Mouse (Mus musculus) inflammation-experienced regulatory T-cells, adult 16 weeks (primary cell): ENCODE data around the gene Mlst8. TPM values are rescaled to one million over a fixed set of nuclear protein-coding genes. Genes with fewer than 3 reads are reported as not detected.

Experiments
- polyA plus RNA-seq: library from polyadenylated mRNA; unstranded; fragments of 100-300 nt; shearing (Covaris generic); gene quantifications from one replicate; pipeline ENCODE4 v1.2.1, GENCODE M21; 2017

Gene Mlst8
- 31.0 TPM for polyA plus RNA-seq

DNA sequence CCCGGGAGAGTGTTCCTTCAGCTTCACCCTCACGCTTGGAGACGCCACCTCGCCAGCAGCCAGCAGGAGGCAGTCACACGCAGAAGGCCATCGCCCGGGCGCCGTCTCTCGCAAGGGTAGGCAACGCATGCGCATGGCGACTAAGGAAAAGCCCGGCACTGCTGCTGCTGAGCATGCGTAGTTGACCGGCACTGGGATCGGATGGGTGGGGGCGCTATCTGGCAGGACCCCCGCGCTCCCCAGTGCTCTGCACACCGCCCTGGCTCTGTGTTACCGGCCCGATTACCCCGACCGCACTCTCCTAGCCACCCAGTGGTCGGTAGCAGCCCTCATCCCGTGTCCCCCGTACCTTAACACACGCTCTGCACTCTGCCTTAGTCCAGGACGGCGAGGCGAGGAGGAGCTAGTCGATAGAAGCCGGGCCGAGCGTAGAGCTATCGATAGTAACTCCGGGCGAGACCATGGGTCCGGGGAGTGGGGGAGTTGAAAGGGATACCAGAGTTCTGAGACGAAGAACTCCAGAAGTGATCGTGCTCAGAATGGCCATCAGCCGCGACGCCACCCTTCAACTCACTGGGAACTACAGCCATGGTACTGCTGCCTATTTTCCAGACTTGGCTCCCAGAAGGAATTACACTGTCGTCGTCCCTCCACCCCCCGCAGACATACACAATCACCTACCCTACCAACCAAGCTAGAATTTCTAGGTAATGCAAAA, at the start of gene Mlst8:
TSS of gene Mlst8 (minus strand) at position 416 of the 718 bp plus-strand sequence.

DNA sequence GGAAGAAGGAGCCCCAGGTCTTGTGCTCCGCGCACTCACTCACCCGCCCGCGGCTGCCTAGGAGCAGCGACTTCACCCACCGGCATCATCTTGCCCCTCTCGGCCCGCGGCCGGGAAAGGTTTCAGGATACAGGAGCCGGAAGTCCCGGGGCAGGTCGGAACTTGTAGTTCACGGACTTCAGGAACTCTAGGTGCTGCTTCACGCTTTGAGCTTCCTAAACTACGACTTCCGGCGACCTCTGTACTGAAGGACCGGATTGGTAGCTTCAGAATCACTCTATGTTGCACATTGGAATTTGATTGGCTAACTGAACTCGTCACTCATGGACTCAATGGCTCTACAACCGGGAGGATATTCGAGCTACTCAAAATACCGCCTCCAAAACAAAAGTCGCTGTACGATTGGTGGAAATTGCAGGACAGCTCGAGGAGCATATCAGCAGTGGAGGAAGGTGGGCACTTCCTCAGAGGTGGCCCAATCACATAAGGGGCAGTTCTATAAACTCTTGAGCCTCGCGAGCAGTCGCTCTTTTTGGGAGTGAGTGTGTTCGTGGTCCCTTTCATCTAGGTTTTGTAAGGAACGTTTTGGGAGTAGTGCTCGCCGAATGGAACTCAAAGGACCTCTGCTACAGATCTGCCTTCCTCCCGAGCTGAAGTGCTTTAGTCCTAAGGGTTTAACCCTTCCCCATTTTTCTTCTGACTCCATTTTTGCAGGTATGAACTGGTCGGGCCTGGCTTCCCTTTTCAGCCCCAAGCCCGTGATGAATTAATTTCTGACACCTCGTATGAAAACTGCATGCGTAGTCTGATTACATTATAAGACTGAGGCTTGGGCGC, 49.1 kb upstream of the Mlst8 start, which contains the start of gene Traf7:
TSS of gene Traf7 (minus strand) at position 216 of the 837 bp plus-strand sequence.

DNA sequence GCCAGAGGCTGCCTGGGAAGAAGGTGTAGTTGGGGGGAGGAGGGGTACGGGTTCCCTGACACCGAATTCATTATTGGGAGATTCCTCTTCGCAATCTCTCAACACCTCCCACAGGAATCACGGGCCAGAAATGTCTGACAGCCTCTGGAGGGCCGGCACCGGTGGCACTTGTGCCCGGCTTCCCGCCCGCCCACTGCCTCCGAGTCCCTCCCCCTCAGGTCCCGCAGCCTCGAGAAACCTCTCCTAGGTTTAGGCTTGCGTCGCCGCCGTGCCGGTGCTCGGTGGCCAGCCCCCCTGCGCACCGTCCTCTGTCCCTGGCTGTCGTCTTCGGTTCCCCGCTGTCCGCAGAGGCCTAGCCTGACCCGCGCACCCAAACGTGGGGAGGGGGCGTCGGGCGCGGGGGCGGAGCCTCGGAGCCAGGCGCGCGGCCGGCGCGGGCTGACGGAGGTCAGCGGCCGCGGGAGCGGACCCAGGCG, 9.3 kb upstream of the Mlst8 start, which contains the start of gene Caskin1:
TSS of gene Caskin1 (plus strand) at position 416 of the 476 bp plus-strand sequence.

DNA sequence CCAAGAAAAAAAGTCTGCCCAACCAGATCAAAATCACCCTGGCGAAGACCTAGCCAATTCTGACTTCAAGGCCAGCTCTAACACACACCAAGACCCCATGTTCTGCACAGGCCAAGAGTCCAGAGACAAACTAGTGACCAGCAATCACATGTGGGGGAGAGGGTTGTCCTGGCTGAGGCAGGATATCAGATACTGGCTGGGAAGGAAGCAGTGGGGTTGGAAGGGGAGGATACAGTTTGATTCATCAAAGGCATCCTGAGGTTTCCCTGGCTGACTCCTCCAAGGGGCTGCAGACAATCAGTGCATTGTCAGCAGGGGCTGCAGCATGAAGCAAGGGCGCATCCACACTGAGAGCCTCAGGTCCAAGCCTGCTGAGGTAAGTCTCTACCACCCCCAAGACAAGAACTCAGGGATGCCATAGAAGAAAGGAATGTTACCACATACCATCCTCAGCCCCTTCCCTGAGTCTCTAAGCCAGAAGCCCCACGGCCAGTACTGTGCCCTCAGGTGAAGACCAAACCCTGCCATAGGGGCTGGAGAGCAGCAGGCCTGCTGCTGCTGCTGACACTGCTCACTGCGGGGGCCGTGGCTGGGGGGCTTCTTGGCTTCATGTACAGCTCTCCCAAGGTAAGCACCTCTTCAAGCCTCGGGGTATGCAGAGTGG, 5.1 kb downstream of the Mlst8 start, which contains the start of gene Bricd5:
TSS of gene Bricd5 (plus strand) at position 273 of the 664 bp plus-strand sequence.

DNA sequence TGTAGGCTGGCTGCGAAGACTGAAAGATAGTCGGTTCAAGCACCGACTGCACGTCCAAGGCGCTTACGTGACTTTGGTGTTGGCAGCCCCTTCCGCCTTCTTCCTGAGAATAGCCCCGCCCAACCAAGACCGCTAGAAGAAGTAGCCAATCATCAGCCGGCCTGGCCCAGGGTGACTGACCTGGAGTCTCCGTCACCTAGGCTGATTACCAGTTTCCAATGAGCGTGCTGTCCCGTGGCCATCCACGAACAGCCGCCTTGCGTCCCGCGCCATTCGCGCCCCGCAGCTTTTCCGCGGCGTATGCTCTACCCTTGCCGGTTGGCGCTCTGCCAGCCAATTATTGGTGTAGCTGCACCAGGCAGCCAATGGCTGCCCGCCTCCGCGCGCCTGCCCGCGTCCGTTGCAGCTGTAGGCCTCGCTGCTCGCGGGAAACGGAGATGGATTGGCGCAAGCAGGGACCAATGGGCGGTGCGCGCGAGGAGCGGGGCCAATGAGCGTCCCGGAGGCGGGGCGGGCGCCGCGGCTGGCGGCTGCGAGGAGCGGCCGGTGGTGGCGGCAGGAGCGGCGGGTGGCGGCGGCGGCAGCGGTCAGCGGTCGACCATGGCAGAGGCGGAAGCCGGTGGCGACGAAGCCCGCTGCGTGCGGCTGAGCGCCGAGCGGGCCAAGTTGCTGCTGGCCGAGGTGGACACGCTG, 8.8 kb downstream of the Mlst8 start, which contains the start of the genes E4f1 and Pgp:
TSS of gene E4f1 (minus strand) at position 404 of the 693 bp plus-strand sequence.
TSS of gene Pgp (plus strand) at position 483 of the 693 bp plus-strand sequence.

DNA sequence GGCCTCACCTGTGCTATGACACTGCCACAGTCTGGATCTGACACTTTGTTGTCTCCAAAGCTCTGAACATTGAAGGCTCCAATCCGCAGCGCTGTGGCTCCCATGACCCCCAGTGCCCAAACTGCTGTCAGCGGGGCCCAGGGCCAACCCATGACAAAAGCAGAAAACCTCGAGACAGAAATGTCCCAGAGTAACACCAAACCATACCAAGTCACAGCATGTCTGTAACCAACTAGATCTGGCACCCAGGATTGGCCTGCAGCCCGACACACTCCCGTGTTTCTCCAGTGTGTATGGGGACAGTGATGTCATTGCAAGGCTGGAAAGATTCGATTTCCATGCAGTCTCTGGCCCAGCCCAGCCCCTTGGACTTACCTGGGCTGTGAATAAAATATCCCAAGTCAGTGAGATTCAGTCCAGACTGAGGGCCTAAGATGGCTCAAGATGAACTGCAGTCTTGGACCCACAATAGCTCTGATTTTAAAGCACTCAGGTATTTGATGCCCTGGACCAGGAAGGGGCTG, 36.2 kb downstream of the Mlst8 start, which contains the start of gene Dnase1l2:
TSS of gene Dnase1l2 (minus strand) at position 474 of the 524 bp plus-strand sequence.

DNA sequence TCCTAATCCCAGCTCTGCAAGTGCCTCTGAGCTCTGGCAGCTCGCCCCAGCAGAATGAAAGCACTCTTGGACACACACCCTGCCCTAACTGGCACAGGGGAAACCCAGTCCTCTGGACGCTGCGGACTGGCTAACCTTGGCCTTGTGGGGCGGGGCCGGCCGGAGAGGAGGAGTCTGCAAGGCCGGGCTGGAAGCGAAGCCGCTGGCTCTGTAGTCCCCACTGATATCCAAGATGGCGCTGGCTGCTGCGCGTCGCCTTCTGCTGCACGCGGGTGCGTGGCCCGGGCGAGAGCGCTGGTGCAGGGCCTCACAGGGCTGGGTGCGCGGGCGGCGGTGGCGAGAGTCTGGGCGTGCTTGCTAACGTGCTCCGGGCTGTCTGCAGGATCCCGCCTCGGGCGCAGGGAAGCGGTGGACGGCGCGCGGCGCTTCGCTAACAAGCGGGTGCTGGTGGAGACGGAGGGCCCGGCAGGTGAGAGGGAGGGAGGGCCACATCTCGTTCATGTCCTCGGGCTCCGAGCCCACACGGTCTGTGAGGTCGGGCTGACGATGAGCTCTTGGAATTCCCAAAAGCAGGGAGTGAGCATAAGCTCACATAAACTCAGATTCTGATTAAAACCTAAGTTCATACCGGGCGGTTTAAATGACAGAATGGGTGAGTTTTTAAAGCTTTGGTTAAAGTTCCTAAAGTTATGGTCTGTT, 52.3 kb downstream of the Mlst8 start, which contains the start of gene Eci1:
TSS of gene Eci1 (plus strand) at position 171 of the 699 bp plus-strand sequence.

Other genes with a start within 250 kb of the Mlst8 start
- gene Ccnf, start 227.6 kb downstream of the Mlst8 start, polyA plus RNA-seq = 5.1 TPM
- gene Abca17, start 128.0 kb downstream of the Mlst8 start, polyA plus RNA-seq = not detected
- gene Abca3, start 127.1 kb downstream of the Mlst8 start, polyA plus RNA-seq = 42.8 TPM
- 211 TPM for gene Rnps1, start 64.5 kb downstream of the Mlst8 start, polyA plus RNA-seq
- gene Eci1, start 52.4 kb downstream of the Mlst8 start, polyA plus RNA-seq = 95.3 TPM
- 6.8 TPM for gene Dnase1l2, start 36.0 kb downstream of the Mlst8 start, polyA plus RNA-seq
- gene E4f1, start 8.8 kb downstream of the Mlst8 start, polyA plus RNA-seq = 91.5 TPM
- gene Pgp, start 8.7 kb downstream of the Mlst8 start, polyA plus RNA-seq = 5.3 TPM
- gene Bricd5, start 5.2 kb downstream of the Mlst8 start, polyA plus RNA-seq = 0.41 TPM
- 0.09 TPM for gene Caskin1, start 9.5 kb upstream of the Mlst8 start, polyA plus RNA-seq
- gene Traf7, start 48.9 kb upstream of the Mlst8 start, polyA plus RNA-seq = 103 TPM
- gene Rab26, start 55.1 kb upstream of the Mlst8 start, polyA plus RNA-seq = 13.7 TPM
- 18.5 TPM for gene Pkd1, start 70.8 kb upstream of the Mlst8 start, polyA plus RNA-seq
- 55.0 TPM for gene Tsc2, start 153.6 kb upstream of the Mlst8 start, polyA plus RNA-seq
- gene Nthl1, start 153.6 kb upstream of the Mlst8 start, polyA plus RNA-seq = 7.6 TPM
- gene Slc9a3r2, start 171.2 kb upstream of the Mlst8 start, polyA plus RNA-seq = not detected
- not detected for gene Npw, start 179.4 kb upstream of the Mlst8 start, polyA plus RNA-seq
- 3.2 TPM for gene Zfp598, start 190.6 kb upstream of the Mlst8 start, polyA plus RNA-seq
- 0.68 TPM for gene Syngr3, start 210.9 kb upstream of the Mlst8 start, polyA plus RNA-seq
- 12.2 TPM for gene Gfer, start 217.1 kb upstream of the Mlst8 start, polyA plus RNA-seq
- 3.8 TPM for gene Noxo1, start 217.2 kb upstream of the Mlst8 start, polyA plus RNA-seq
- gene Tbl3, start 228.6 kb upstream of the Mlst8 start, polyA plus RNA-seq = 67.3 TPM
- gene Rnf151, start 239.0 kb upstream of the Mlst8 start, polyA plus RNA-seq = not detected
- 723 TPM for gene Rps2, start 239.0 kb upstream of the Mlst8 start, polyA plus RNA-seq
- 245 TPM for gene Ndufb10, start 245.4 kb upstream of the Mlst8 start, polyA plus RNA-seq
- not detected for gene Rpl3l, start 248.7 kb upstream of the Mlst8 start, polyA plus RNA-seq